Mouse (Mus musculus): Measurements from ENCODE around the gene H3f3a.

The H3f3a gene

DNA sequence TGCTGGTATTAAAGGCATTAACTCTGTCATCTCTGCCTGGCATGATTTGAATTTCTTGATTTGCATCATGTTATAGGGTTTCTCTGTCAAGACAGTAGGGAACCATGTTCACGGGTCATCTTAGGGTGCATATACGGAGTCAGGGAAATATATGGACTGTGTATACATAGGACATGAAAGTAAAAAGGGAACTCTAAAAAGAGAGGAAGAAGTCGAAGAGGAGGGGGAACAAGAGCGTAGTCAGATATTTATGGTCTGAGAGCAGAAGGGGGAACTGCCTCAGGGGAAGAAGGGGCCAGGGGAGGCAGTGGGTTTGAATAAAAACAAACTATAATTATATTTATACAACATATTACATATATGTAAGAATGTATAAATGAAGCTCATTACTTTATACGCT, 8.5 kb upstream of the H3f3a start:
- DNase-seq (ENCODE audit: low spot score) = no peak

DNA sequence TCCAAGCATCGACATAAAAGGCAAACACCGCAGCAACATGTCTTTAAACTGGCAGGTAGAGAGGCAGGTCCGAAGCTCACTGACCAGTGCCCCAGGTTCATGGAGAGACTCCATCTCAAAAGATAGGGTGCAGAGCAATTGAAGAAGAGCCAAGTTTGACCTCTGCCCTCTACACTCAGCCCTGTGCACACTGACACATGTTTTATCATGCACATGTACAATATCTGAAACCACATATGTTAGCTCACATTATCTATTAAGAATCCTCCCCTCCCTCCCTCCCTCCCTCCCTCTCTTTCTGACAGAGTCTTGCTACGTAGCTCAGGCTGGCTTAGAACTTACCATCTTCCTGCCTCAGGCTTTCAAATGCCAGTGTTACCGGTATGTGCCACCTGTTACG, 7.4 kb upstream of the H3f3a start:
- DNase-seq (ENCODE audit: low spot score) = no peak

DNA sequence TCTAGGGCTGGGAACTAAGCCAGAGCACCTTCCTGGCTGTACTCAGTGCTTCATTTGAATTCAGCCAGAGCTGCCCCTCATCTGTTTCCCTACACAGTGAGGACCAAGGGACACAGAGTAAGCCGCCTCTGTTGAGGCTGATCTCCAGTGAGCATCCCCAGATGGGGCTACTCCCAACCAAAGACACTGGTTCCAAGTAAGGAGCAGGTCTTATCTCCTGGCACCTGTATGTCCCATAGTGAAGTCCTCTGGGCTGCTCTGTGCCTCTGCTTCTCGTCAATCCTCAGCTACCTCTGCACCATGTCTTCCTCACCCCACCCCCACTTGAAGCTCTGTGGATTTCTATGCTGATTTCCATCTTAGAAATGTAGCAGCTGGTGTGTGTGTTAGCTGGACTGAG, 4.3 kb upstream of the H3f3a start:
- DNase-seq (ENCODE audit: low spot score) = no peak

DNA sequence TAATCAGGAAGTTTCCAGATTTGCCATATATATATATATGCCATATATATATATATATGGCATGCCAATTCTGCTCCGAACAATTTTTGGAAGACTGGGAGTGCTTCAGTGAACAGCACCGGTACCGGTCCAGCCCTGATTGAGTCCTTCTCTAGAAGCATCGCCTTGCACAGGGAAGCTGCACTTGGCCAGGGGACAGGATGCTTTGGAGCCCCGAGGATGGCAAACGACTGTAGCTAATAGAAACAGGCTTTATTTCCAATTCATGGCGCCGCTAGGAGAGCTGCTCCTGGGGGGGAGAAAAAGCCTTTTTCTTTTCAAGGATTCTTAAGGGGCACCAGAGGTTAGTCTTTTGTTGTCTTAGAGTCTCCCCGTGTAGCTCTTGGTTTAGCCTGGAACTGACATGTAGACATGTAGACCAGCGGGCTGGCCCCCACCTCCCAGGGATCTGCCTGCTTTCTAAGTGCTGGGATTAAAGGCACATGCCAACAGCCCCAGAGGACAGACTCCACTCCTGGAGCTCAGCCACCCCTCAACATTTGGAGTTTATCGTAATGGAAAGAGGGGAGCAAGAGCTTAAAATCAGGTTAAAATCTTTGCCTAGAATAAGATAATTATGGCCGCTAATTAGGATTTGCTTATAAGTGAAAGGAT, 1.8 kb upstream of the H3f3a start:
- DNase-seq (ENCODE audit: low spot score) = no peak

DNA sequence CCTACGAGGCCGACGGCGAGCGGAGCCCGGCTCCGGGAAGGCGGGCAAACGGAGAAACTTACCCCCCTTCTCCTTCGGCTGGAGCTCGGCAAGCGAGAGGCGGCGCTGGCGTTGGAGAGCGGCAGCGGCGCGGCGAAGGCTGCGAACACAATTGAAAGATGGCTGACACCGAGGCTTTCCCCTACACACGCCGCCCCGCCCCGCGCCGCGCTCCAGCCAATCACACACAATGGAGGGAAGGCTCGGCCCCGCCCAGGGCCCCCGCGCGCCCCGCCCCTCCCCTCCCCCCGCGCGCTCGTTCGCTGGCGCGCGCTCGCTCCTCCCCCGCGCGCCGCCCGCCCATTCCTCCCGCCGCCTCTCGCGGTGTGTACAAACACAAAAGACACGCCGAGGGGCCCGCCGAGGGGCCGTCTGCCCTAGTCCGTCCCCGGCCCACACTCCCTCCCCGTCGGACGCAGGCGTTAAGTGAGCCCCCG, 296 bp downstream of the H3f3a start:
- peak; percentile 90 for DNase-seq (ENCODE audit: low spot score)

DNA sequence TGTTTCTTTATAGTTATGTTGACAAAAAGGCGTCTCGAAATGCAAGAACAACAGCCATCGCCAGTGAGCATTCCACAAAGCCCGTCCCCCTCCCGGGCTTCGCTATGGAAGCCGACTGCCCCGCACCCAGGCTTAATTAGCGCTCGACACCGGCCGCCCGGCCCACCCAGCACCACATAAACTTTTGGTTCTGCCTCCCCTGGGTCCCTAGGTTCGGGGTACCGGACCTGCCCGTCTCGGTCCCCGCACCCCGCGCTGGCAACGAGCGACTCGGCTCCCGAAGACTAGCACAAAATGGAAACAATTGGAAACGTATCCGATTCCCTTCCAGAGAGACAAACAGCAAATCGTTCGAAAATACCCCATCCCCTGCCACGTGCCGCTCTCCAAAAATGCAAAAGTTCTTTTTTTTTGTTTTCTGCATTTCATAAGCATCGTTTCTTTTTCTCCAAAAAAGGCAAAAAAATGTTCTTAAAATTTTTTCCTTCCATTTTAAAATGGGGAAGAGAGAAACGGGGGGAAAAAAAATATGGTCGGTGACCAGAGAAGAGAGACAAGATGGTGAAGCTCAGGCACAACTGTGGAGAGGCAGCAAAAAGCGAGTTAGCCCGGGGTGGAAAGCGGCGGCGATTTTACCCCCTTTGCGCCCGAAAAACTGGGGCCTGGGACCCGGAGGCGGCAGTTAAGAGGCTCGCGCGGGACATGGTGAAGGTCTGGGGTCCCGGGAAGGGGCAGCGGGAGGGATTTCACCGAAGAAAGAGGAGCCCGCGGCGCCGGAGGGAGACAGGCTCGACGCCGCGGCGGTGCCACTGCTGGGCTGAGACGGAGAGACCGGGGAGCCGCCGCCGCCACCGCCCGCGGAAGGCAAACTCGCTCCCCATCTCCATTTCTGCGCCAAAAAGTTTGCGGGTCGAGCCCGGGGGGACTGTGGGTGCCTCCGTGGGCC, 1.0 kb downstream of the H3f3a start:
- DNase-seq (ENCODE audit: low spot score) = peak; percentile 45

DNA sequence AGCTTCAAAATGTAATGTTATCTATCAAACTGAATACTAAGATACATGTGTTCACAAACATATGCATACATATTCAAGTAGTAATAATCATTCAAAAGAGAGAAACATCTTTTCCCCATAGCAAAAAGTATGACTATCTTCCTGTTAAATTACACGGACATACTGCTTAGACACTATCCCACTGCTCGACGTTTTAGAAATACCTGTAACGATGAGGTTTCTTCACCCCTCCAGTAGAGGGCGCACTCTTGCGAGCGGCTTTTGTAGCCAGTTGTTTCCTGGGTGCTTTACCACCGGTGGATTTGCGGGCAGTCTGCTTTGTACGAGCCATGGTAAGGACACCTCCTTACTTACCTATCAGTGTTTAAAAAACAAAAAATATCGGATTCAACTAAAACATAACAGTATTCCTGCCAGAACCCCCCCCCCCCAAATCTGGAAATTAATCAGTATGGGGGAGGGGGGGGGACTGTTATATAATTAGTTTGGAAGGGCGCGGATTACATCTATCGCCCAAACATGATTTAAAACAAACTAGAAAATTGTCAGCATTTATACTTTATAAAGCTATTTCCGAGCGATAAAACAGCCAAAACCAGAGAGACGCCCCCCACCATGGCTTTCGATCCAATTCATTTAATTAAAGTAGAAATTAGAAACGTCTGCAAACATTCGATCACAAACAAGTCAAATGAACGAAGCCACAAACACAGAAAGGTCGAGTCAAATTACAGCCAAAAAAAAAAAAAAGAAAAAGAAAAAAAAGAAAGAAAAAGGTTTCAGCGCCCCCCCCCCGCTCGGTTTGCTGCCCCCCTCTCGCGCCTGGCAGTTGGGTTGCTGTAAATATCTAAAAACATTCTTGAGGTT, 1.9 kb downstream of the H3f3a start:
- DNase-seq (ENCODE audit: low spot score) = no peak

DNA sequence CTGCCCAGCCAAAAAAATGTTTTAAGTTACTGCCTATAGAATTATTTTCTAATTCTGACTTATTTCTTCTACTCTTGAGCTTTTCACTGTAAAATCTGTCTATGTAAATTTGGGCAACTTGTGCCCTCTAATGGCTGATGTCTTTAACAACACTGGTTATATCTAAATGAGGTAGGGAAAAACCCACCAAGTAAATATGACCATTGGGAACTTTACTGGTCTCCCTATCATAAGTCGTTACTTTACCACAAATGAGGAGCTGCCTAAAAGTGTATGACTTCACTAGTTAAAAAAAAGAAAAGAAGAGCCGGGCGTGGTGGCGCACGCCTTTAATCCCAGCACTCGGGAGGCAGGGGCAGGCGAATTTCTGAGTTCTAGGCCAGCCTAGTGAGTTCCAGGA, 2.8 kb downstream of the H3f3a start:
- no peak for DNase-seq (ENCODE audit: low spot score)

DNA sequence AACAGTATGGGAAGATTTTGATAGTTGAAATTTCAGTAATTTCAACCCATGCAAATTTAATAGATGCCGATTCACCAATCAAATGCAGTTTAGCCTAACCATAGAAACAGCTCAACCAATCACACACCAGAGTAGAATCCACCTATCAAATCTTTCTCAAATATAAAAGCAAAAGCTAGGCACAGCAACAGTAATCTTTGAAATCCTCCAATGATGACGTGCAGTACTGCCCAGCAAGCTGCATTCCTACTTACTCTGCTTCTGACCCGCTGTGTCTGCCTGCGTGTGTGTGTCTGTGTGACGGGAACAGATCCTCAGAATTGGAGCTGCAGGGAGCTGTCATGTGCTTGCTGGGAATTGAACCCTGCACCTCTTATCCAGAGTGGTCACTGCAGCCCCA, 4.9 kb downstream of the H3f3a start:
- no peak for DNase-seq (ENCODE audit: low spot score)

DNA sequence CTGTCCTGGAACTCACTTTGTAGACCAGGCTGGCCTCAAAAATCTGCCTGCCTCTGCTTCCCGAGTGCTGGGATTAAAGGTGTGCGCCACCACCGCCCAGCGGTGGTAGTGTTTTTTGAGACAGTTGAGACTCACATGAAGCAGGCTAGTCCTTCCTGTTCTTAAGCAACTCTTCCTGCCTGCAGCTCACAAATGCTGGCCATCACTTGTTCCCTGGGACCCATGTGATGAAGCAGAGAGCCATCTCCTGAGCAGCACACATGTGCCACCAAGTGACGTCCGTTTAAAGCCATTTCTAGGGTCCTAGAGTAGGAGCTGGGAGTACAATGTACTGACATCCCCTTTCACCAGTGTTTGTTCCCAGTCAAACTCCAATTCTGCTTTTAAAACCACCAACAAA, 9.9 kb downstream of the H3f3a start:
- no peak for DNase-seq (ENCODE audit: low spot score)

DNA sequence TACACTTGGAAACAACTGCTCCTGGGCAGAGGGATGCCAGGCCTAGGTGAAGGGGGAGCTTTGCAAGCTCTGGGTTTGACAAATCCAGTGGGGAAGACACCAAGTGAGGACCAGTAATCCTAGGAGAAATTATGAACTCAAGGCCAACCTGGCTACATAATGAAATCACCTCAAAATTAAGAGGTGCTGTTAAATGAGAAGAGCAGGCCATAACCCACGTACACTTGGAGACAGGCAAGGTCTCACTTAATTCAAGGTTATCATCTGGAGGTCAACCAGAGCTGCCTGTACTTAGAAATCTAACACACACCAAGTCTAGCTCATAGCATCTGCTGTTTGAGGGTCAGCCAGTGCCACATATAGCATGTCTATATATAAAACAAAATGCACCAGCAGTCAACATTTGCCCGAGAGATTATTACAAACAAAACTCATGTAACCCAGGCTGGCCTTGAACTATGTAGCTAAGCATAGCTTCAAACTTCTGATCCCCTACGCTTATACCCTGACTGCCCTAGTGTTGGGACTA, 12.2 kb downstream of the H3f3a start:
- no peak for DNase-seq (ENCODE audit: low spot score)

DNA sequence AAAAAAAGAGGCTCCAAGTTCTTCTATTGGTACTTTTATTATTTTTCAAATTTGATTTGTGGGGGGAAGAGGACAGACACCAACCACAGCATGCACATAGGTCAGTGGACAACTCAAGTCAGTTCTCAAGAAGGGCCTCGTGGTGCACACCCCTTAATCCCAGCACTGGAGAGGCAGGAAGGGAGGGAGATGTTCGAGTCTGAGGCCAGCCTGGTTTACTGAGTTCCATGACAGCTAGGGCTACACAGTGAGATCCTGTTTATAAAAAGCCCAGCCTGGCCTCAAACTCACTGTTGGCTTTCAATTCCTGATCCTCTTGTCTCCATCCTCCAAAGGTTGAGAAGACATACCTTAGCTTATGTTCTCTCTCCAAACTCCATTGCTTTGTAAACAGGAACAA, 12.9 kb downstream of the H3f3a start:
- DNase-seq (ENCODE audit: low spot score) = no peak

DNA sequence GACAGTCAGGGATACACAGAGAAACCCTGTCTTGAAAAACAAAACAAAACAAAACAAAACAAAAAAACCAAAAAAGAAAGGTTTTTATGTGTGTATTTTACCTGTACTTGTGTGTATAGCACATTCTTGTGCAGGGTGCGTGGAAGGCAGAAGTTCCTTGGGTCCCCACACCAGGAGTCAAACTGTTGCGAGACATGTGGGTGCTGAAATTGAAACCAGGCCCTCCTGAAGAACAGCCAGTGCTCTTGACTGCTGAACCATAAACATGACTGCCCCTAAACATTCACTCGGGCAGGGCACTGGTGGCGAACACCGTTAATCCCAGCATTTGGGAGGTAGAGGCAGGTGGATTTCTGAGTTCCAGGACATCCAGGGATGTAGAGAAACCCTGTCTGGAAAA, 13.7 kb downstream of the H3f3a start:
- DNase-seq (ENCODE audit: low spot score) = no peak

DNA sequence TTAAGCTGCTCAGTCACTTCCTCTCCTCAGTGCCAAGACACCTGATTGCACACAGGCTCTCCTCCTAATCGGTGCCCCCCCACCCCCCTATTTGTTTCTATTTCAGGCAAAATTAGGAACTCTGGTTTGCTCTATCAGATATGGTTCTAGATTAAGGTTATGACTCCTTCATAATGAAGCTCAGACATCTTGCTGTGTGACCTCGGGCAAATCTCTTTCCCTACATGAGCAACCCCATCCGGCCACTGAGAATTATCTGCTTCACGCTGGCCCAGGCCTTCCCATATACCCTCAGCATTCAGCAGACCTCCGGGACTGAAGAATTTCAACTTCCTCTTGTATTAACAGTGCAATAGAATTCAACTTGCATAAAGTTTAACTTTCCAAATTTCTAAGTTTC, 14.5 kb downstream of the H3f3a start:
- DNase-seq (ENCODE audit: low spot score) = no peak

DNA sequence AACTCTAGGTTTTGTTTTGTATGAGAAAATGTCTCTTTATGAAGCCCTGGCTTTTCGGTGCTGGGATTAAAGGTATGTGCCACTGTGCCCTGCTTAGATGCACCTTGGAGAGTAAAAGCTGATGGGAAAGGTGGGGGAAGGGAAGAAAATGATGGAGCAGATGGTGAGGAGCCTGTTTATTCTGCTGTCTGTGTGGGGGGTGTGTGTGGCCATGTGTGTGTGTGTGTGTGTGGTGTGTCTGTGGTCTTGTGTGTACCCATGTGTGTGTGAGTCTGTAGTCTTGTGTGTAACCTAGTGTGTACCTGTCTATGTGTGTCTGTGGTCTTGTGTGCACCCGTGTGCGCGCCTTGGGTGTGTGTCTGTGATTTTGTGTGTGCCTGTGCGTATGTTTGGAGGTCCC, 15.1 kb downstream of the H3f3a start:
- no peak for DNase-seq (ENCODE audit: low spot score)

DNA sequence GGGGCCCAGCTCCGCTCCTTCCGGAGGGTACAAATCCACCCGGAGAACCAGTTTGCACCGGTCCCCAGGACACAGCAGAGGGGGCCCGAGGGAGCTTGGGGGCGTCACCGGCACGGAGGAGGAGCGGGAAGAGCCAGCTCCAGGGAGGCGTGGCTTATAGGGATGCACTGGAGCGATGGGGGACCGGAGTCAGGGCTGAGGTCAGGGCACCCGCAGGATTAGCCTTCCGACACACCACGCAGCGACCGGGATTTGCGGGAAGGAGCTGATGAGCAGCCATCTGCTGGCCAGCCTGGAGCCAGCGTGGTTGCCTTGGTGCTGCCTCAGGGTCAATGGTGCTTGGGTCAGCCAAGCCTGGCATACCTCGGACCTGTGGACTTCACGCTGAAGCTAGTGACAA, 19.6 kb downstream of the H3f3a start:
- DNase-seq (ENCODE audit: low spot score) = no peak

DNA sequence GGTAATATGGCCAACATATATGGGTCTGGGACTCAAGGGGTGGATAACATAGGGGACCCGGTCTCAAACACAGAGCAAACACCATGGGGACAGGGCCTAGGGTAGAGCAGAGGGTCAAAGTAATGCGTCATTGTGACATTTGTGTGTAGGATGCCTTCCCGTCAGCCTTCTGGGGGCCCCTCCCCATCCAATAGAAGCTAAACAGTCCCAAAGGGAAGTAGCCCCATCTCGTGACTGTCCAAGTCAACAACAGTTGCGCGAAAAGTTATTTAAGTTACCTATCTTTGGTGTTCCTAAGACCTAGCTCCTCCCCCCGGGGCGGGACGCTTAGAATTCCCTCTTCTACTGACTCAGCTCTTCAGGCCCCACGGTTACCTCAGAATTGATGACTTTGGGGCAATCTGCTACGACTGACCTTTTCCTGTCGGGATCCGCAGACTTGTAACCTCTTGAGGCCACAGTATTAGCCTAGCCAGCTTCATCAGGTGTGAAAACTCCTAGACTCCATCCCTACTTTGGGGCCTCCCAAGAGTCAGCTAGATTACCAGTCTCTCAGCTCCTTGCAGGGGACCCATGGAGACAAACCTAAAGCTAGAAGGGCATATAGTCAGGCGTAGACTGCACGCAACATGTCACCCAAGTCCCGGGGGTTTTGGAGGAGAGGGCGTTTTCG, 20.2 kb downstream of the H3f3a start:
- DNase-seq (ENCODE audit: low spot score) = no peak

DNA sequence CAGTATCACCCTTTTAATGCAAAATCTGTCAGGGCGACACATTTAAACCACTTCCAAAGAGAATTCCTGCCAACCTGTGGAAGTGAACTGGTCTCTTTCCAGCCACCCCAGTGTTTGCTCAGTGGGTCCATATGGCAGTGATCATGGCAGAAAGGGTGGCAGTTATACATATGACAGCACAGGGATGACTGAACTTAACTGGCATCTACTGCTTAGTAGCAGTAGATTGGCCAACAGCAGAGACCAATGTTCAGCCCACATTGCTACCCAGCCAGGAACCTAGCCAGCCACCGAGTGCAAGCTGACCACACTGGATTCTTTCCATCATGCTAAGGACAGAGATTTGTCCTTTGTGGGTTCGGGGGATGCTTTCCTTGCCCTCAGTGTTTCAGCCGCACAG, 20.9 kb downstream of the H3f3a start:
- no peak for DNase-seq (ENCODE audit: low spot score)

DNA sequence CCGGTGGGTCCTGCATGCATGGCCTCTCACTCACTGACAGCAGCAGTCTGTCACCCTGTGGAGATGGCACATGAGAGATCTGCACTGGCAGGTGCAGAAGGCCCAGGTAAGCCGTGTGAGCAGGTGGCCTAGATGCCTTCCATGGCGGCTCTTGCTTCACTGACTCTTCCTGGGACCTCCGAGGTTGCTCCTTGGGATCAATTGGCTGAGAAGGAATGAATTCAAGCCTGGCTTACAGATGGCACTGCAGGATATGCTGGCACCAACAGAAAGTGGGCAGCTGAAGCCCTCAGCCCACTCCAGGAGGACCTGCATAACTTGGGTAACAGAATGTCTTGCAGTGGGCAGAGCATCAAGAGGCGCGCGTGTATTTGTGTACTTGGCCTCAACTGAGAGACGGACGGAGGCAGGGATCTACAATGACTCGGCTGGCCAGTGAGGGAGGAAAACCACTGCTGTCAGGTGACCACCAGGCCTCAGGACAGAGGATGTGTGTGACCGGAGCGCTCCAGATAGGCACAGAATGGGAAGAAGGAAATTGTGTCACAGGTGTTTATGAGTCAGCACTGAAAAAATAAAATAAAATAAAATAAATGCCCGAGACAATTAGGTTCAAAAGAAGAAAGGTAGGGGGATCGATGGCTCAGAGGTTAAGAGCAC, 21.8 kb downstream of the H3f3a start:
- no peak for DNase-seq (ENCODE audit: low spot score)

DNA sequence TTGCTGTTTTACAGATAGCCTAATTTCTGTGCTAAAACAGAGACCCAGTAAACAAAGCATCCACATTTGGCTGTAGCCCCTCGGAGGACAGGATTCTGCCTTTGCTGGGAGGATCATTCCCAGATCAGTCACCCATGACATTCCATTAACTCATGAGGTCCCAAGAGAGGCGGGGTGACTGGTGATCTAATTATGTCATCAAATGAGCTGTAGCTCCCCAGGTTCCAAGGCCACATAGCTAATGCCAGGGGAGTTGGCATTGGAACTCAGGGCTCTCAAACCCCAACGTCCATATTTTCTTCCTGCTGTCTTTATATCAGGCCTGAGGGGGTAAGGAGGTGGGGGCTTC, 30.2 kb downstream of the H3f3a start:
- DNase-seq (ENCODE audit: low spot score) = no peak

DNA sequence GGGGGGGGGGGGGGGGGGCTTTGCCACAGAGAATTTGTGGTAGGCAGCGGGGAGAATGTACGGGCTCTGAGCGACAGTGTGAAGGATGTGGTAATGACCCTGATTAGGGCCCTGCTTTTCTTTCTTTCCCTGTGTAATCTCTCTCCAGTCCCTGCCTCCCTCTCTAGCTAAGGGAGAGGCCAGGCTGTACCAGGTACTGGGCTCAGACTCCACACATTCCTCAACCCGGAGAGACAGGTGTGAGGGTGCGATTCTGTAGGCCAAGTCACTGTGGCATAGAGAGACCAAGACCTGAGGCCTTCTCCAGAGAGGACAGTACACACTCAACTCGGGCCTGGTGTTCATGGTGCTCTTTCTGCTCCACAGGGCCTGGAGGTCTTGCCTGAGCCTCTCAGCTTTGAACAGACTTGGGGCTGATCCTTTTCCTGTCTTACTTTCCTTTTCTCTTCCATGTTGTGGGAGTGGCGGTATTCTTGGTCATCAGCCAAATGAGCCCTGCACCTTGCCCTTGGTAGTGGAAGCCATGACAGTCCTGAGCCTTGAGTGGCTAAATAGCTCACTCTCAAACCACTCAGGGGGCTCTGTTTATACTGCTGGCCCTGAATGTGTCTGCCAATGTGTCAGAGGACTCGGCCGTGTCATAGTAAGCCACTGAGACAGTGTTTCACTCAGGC, 30.7 kb downstream of the H3f3a start:
- no peak for DNase-seq (ENCODE audit: low spot score)

Data from ovary, adult 18-20 months (tissue).